Mouse (Mus musculus) NIH3T3 (cell line): ENCODE data around the gene Ephb4.
A peak's percentile ranks its signal among the peaks of the same experiment; 100 is the strongest.

Experiments used
- DNase-seq: peaks from one replicate; pipeline ENCODE4 v3.0.0-alpha.2; 2012; ENCODE audit warnings: low read depth

Gene Ephb4

GRCm38 (mm10) chr5:137335066-137335465 lies 14.8 kb upstream of the Ephb4 start:
- DNase-seq, result no peak

DNA sequence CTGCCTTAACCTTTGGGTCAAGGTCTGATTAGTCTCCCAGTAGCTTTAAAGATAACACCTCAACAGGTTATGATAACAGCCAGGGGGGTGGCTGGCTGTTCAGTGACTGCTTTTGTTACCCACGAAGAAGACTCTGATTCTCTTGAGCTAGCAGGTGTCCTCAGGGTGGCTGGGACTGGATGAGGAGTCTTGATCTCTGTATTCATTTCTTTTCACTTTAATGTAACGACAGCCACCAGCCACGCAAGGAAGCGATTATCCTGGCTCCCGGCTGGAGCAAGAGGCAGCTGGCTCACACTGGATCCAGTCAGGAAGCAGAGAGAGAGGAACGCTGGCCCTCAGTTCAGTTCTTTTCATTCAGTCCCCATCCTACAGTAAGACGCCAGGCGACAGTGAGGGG lies 12.7 kb upstream of the Ephb4 start:
- no peak for DNase-seq

- DNase-seq, result peak; percentile 97
Measured at GRCm38 (mm10) chr5:137338256-137338655, 11.7 kb upstream of the Ephb4 start.

- no peak for DNase-seq
Measured at GRCm38 (mm10) chr5:137338663-137339289, 11.1 kb upstream of the Ephb4 start.

GRCm38 (mm10) chr5:137339290-137339979 lies 10.5 kb upstream of the Ephb4 start:
- peak; percentile 65 for DNase-seq

DNA sequence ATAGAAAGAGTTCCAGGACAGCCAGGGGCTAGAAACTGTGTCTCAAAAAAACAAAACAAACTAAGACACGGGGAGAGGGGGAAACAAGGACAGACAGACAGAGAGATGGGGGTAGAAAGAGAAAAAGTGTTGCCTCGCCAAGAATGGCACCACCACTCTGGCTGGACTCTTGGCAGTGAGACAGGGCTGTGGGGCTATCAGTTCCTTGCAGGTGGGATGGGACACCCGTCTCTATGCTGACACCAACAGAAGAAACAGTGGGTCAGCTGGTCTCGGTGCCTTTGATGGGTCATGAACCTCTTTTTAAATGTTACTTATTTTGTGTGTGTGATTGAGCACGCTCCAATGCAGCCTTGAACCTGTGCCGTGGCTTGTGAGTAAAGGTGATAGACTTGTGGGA lies 9.7 kb upstream of the Ephb4 start:
- no peak for DNase-seq

GRCm38 (mm10) chr5:137342407-137343012 lies 7.4 kb upstream of the Ephb4 start:
- DNase-seq, result no peak

GRCm38 (mm10) chr5:137343412-137343811 lies 6.5 kb upstream of the Ephb4 start:
- DNase-seq, result no peak

- no peak for DNase-seq
Measured at GRCm38 (mm10) chr5:137343869-137344268, 6.0 kb upstream of the Ephb4 start.

DNA sequence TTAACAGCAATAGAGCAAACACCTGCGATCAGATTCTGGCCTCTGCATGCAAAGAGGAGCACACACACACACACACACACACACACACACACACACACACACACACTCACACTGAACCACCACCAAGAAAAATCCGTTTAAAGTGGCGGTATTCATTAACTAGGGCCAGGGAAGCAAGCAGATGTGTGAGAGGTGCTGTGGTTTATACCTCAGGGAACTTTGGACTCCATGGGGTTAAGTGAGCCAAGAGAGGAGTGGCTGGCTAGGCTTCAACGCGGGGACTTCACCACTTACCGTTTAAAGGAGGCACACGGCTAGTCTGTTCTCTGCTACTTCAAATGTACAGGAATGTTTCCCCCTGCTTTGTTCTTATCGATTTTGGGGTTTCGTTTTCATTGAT lies 4.1 kb upstream of the Ephb4 start:
- peak; percentile 38 for DNase-seq

DNA sequence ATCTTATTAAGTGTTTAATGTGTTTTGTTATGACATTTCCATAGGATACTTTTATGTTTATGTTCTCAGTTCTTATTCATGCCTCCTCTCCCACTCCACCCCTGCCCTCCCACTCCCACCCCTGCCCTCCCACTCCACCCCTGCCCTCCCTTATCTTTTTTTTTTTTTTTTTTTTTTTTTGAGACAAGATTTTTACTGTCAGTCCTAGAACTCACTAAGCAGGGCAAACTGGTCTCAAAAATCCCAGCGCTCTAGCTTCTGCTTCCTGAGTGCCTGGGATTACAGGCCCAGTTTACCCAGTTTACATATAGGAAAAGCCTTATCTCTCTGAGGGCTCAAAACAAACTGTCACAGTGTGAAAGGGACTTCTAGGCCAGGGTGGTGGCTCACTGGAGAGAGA lies 3.5 kb upstream of the Ephb4 start:
- DNase-seq, result no peak

DNA sequence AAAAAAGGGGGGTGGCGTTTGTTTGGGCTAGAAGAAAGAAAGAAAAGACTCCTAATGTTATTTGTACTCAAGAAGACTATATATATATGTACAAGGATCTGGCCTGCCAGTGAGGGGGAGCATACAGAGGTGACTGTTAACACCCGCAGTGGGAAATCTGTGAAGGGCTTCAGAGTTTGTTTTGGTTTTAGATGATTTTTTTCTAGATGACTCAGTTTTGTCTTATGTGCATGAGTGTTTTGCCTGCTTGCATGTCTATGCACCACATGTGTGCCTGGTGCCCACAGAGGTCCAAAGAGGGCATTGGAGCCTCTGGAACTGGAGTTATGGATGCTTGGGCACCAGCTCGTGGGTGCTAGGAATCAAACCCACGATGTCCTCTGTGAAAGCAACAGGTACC lies 2.9 kb upstream of the Ephb4 start:
- DNase-seq, result peak; percentile 52

DNA sequence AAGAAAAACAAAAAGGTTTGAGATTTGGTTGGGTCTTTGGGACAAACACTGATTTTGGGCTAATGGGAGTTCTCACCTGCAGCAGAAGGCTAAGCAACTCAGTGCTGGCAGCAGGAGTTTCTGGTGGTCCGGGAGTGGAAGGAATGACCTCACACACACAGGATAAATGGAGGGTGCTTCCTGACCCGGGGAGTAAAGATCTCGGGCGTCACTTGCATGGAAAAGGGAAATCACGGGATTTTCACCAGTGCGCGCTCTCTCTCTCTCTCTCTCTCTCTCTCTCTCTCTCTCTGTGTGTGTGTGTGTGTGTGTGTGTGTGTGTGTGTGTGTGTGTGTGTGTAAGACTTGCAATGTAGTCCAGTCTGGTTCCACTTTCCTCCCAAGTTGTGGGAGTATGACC lies 2.1 kb upstream of the Ephb4 start:
- DNase-seq, result no peak

DNA sequence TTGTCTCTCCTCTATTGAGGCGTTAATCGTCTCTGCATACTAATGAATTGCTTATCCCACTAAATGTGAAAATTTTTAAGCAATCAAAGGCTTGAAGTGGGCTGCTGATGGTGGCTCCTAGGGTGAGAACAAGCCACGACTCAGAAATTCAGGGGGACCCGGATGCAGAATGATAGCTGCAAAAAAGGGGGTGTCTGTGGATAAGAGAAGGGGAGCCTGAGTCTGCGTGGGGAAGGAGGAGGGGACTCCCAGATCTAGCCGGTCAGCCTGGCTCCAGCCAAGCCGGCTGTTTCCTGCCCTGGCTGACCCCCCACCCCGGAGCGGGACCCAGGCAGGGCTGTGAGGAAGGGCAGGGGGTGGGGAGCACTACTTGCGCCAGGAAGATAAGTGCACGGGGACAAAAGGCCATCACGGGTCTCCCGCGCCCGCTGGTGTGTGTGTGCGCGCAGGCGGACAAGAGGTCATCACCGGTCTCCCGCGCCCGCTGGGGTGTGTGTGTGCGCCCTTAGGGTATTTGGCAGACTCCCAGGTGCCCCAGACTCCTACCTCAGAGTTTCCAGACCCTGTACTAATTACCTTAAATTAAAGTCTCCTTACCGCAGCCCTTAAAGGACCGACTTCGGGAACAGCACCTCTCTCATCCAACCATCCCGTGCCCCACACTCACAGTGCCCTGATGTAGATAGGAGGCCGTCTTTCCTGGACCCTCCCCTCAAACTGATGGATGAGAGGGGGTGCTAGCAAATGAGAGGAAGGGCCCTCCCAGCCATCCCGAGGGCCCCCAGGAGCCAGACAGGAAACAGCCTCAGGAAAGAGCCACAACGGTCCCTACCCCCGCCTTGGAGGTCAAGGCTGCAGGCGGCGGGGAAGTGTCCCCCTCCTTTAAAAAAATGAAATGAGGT lies 1.2 kb upstream of the Ephb4 start:
- DNase-seq, result no peak

GRCm38 (mm10) chr5:137350205-137351057 lies 522 bp downstream of the Ephb4 start:
- peak; percentile 64 for DNase-seq

GRCm38 (mm10) chr5:137351058-137351380 lies 1.1 kb downstream of the Ephb4 start:
- DNase-seq, result peak; percentile 49

- peak; percentile 25 for DNase-seq
Measured at GRCm38 (mm10) chr5:137351394-137351793, 1.5 kb downstream of the Ephb4 start.

- DNase-seq, result peak; percentile 52
Measured at GRCm38 (mm10) chr5:137352011-137352975, 2.4 kb downstream of the Ephb4 start.

- DNase-seq, result no peak
Measured at GRCm38 (mm10) chr5:137354091-137354490, 4.2 kb downstream of the Ephb4 start.

DNA sequence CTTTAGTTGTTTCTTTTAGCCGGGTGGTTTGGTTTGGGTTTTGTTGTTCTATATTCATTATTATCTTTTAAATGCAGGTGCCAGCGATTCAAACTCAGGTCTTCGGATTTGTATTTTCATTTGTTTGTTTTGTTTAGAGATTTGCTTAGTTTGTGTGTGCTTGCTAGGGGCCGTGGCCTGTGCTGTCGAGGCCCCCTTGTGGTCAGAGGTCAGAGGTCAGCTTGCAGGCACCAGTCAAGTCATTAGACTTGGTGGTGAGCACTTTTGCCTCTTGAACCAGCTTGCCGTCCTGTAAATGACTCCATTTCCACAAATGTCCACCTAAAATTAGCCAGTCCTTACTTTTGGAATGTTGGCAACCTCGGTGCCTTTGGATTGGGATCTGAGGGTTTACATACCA lies 8.5 kb downstream of the Ephb4 start:
- DNase-seq, result no peak
